Mouse (Mus musculus) WW6 (cell line): ENCODE results near the gene Boll.
A peak's percentile ranks its signal among the peaks of the same experiment; 100 is the strongest.
"Not testable (repeated sequence)": the region's sequence is repeated elsewhere in the genome, so short reads cannot be mapped to it uniquely, and the experiment has no call there.

Experiments
- DNase-seq: peaks from one replicate; pipeline ENCODE4 v3.0.0-alpha.2; 2013; ENCODE audit warnings: low read depth, low spot score

Boll gene

DNA sequence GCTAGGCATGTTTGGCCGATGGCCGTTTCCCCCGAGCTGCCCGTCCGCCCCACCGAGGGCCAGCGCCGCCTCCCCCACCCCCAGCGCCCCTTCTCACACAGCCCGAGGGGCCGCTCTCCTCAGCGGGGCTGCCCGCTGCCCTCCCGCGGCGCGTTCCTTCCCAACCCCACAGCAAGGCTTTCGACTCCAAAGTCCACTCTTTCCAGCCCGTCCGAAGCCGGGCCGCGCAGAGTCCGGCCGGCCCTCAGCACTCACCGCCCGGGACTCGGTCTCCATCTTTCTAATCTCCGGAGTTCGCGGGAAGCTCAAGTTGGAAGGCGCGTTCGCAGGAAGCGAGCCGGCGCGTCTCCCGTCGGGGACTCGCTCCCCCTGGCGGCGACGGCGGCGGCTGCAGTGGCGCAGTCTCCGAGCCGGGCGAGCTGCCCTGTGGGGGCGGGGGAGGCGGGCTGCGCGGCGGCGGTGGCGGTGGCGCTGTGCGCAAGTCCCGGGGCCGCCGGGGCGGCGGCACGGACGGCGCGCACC, at the start of gene Boll:
Boll (minus strand) TSS at position 426 of the 522 bp plus-strand sequence.
- DNase-seq = no peak

DNA sequence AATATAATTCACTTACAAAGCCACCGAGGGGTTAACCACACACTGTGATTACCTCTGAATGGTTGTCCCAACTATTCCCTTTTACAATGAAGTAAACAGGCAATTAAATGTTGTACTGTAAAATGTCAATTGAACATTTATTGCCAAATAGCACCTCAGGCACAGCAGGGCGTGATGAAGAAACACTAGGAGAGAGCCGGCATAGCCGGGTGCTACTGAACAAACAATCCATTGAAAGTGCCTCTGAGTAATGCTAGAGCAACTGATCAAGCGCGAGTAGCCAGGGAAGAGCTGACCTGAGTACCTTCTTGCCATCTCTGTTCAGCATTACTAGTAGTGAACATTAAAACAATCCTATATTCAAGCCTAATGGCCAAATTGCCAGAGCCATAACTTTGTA, 49.3 kb upstream of the Boll start:
- DNase-seq = no peak

DNA sequence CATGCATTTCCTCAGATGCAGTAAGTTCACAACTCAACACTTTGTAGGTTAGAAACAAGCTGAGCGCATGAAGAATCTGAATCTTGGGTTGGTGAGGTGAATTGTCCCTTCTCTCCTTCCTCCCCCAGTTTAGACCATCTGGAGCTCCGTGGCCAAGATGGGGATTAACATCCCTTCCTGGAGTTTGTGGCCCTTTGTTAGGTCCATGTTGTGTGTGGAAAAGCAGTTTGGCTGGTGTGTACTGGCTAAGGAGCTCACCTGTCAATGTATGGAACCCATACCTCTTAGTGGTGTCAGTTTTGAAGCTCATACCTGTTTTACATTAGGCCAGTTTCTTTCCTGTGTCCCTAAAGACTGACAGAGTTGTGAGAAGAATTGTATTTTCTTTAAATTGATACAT, 47.8 kb upstream of the Boll start:
- no peak for DNase-seq

DNA sequence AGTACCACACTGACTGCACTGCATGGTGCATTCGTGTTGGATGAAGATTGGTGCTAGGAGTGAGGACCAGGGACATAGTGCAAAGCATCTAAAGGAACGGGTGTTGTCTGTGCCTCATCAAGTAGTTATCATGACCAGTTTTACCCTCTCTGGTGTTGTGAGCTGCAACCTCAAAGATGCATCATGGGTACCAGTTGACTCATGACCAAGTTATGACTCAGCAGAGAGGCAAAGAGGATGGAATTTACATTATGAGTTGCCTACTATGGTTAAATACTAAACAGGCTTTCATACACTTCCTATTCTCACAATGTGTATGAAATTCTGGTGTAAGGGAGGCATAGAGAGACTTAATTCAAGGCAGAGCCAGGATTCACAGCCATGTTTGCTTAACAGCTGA, 47.4 kb upstream of the Boll start:
- DNase-seq = no peak

DNA sequence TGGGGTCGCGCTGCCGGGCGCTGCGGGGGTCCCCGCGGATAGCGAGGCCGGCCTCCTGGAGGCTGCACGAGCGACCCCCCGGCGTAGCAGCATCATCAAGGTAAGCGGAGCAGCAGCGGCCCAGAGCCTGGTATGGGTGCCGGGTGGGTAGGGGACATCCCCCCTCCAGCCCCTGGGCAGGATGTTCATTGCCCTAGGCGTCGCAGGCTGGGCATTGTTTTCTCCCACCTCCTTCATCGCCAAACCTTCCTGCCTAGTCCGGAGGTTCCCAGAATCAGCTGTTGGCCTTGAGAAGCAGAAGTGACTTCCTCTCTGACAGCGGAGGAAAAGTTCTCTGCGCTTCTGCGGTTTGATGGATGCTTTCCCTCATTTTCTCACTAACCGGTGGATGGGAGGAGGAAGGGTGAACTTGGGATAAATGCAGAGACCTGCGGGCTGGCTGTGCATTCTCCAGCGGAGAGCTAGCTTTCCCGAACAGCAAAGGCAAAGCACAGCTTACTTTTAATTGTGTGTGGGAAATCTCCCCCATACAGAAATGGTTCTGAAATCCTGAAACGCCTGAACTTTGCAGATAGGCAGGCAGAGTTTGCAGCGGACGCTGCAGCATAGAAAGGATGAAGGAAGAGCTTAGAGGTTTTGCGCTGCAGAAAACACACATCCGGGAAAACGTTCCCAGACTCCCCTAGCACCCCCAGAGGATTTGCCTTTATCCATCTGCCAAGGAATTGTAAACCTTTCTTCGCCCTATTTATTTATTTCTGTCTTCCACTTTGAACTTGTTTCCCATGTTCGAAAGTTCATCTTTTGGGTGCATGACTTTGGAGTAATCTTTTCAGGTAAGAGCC, 43.5 kb upstream of the Boll start:
- DNase-seq = no peak

DNA sequence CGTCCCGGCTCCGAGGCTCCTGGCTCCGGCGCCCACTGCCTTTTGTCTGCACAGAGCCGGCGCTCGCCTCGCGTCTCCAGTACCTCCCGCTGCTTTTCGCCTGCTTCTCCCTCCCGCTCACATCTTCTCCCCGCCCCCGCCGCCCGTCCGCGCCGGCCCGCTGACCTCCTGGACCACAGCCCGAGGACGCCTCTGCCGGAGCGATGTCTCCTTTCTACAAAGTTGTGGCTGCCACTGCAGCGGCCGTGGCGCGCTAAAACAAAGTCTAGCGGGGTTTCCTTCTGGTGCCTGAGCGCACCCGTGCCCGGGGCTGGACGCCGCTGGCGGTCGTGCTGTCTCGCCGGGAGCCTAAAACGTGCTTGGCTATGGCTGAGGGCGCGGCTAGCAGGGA, 42.7 kb upstream of the Boll start:
- DNase-seq = no peak

DNA sequence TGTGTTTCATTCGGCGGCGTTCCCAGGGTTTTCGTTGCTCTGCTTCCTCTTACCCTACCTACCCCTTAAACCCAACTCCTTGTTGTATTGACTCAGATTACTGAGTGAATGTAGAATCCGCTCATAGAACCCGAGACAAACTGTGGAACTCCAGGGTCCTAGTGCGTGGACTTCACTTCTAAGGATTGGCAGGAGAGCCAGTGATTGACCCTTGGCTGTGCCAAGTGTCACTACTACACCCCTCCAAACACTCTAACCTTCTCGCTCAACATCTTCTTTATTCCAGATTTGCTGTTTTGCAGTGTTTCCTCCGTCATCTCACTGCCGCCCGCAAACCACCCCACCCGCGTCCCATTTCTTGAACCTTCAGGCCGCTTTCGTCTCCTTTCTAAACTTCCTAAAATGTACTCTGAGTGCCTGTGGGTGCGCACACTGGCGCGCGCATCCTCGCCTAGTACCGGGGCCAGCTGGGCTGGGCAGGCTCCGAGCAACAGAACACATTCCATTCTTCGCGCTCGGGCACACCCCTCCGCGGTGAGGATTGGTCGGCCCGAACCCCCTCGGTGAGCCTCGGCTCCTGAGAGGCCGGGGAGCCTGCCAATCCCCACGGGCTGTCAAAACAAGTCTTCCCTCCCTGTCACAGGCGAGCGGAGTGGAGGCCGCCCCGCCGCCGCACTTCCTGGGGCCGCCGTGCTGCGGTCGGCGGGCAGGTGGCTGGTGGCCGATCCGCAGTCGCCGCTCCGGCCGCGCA, 42.2 kb upstream of the Boll start, which contains the start of gene Plcl1:
Plcl1 (plus strand) TSS at position 650 of the 751 bp plus-strand sequence.
- DNase-seq = peak; percentile 70

DNA sequence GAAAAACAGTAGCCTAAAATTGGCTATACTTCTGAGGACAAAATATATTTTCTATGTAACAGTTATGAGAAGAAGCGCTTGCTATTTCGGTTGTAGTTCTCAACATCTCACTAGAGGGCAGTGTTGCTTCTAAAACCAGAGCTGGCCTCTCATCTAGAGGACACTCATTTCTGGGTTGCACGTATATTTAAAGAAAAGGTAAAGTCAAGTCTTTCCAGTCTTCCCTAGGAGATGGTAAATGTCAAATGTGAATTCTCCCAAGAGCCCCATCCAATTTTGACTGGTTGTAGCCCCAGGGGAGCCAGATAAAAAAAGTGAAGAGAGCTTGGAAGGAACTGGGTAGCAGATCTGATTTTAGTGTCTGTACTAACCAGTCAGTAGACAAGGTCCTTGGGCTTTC, 41.2 kb upstream of the Boll start:
- DNase-seq = no peak

DNA sequence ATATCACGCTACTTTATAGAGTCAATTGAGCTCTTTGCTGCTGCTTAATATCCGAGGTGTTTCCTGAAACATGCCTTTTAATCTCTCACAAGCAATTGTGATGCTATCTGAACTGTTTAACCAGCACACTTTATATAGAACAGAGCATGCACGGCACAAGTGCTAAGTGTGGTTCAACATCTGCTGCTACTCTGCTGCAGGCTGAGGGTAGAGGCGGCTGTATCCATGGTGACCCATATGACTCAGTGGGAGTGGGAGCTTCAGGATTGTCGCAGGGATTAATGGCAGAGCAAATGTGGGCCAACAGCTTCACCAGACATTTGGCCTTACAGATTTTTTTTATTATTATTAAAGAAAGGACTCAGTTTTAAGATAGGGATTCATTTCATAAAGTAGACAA, 36.6 kb upstream of the Boll start:
- DNase-seq = no peak

DNA sequence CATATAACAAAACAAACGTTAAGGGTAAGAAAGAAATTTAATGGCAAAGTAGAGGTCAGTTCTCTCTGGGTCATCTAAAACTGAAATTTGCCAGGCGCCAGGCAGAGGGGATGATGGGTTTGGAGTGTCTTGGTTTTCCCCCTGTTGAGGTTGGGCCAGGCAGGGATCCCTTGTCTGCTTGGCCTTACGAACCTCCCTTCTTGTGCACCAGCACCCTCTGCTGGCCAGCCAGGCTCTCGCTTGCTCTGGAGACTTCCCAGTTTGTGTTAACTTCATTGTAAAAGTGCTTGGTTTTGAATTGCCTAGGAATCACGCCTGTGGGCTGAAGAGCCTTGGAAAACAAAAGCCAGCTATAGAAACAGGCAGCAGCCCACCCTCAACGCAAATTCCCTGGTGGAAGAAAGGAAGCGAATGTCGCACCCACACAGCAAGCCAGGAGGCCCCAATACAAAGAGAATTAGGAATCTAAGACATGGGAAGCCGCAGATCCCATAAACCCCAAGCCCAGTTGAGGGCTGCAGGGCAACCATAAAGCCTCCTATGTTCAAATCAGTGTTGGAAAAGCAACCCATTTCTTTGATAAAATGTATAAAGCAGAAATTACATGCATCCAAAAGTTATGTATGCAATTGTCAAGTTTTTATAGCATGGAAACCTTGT, 20.0 kb upstream of the Boll start:
- DNase-seq = no peak

DNA sequence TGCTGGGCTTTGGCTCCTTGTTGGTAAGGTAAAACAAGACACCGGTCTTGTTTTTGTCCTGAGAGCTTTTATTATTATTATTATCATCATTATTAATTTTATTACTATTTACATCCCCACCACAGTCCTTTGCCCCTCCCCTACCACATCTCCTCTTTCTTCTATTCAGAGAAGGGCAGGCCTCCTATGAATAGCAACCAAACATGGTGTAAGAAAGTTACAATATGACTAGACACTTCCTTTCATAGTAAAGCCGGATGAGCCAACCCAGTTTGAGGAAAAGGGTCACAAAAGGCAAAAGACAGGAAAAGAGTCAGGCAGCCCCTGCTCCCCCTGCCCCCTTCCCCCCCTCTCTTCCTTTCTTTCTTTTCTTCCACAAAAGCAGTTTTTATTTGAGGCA, 17.3 kb upstream of the Boll start:
- DNase-seq = no peak

DNA sequence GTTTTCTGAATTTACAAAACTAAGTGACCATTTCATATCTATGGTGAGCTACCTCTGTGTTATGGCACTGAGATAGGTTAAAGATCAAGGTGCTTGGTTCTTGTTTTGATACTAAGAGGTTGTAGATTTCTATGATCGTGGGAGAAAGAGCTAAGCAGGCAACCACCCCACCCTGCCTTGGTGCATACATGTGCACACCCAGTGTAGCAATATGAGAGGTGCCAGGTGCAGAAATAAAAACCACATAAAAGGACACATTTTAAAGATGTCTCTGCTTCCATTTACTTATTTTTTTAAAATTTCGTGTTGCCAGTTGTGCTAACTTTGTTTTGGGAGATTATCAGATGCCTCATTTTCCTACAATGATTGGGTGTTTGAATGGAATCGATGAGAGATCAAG, 9.4 kb upstream of the Boll start:
- no peak for DNase-seq

DNA sequence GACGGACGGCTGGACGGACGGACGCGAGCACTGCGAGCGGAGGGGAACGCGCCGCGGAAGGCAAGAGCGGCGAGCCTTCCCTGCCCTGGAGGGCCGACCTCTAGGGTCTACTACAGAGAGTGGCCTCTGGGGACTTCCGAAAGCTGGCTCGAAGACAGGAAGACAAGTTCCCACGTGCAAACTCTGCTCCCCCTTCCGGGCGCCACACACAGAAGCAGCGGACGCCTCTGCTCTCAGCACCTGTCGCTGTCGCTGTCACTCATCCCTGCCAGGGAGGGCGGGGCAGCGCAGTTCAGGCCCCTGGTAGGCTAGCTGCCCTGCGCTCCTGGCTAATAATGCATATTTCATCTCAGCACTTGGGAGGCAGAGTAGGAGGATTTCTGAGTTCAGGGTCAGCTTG, 317 bp upstream of the Boll start:
- DNase-seq = no peak

DNA sequence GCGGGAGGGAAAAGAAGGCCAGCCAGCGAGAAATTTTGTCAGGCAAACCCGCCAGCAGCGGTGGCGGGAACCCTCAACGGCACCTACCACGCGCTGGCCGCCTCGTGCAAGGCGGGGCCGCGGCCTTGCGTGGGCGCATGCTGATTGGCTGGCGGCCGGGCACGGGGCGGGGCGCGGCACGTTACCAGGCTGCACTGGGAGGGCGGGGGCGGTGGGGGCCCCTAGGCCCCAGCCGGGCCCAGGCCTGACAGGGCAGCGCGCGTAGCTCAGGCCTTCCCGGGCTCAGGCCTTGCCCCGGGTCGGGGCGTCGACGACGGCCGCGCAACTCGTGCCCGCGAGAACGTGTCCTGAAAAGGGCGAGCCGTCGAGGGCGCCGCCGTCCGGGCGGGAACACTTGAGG, 635 bp downstream of the Boll start:
- no peak for DNase-seq

DNA sequence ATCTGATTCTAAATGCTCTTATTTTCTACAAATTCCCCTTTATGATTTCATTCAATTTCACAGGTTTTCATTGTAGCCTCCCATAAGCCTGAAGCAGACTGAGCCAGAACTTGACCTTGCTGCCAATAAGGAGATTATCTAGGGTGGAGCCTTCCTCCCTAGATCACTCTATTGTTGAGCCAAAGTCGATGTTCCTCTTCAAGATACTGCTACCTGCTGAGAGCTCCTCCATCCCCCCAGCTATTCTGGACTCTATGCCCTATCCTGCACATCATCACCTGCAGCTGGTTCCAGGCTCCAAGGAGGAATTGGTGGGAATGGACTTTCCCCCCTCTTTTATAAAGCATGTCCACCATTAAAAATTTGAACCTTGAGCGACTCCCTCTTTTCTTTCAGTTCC, 11.4 kb downstream of the Boll start:
- peak; percentile 18 for DNase-seq

DNA sequence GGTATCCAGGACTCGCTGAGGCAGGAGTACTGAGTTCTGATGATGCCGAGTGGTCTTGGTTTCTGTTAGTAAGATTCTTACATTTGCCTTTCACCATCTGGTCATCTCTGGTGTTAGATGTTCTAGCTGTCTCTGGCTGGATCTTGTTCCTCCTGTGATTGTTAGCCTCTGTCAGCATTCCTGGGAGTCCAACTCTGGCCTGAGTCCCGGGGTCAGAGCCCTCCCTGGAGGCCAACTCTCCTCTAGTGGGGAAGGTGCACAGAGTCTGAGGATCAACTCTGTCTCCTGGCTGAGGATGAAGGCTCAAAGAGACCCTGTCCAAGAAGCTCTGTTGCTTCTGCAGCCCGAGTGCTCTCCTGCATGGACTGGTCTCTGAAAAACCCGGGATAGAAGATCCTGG, 37.8 kb downstream of the Boll start:
- not testable (repeated sequence) for DNase-seq

DNA sequence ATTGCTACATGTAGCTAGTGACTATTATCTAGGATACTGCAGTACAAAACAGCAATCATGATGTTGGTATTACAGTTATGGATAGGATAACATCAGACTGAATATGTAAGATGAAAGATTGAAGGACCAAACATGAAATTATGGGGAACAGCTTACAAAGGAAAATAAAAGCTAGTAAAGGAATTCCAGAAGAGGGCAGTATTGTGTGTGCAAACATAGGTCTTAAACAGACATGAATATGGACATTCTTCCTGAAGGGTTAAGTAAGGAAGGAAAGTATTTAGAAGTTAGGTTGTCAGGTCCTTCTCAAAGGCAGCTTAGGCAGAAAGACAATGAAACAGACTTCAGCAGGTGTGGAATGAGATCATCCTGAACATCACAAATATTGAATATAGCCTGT, 62.2 kb downstream of the Boll start:
- no peak for DNase-seq

DNA sequence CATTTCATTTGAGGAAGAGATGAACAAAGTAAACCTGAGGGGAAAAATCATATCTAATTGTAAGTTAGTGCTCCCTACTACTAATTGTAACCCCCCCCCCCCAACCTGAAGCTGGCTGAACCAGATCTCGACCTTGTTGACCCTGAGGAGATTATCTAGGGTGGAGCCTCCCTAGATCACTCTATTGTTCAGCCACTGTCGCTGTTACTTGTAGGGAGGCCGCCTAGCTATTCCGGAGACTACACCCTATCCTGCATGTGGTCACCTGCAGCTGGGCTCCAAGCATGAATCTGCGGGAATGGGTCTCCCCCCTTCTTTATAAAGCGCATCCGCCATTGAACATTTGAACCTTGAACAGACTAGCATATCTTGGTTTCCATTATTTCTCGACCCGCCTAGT, 84.2 kb downstream of the Boll start:
- peak; percentile 18 for DNase-seq

DNA sequence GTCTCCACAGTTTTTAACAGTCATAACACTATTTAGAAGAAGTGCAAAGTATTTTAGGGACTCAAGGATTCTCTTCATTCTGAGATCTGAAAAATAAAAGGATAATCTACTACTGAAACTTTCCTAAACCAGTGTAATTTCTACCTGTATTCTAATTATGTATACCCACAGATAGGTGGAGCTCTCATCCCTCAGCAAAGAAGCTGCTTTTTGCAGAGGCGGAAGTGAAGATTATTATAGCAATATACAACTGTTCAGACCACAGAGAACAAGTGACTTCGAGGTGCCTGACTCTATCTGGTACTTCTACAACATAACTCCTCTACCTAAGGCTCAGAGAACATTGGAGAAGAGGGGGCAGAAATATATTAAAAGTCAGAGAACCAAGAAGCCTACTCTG, 97.8 kb downstream of the Boll start:
- no peak for DNase-seq

DNA sequence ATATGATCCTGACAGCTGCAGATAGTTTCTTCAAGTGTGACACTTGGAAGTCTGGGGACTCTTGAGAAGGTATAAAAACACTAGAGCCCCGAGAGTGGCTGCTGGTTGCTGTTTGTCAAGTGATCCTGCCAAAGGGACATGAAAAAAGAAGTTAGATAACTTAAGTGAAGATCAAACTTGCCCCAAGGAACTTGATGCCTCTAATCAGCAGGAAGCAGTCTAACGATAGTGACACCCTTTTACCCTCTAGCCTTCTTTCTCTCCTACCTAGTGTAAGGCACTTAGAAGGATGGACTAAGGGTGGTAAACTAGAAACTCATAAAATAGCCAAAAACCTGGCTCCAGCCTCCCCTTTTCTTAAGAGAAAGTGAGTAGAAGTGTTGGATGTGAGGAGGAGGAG, 98.9 kb downstream of the Boll start:
- DNase-seq = no peak

DNA sequence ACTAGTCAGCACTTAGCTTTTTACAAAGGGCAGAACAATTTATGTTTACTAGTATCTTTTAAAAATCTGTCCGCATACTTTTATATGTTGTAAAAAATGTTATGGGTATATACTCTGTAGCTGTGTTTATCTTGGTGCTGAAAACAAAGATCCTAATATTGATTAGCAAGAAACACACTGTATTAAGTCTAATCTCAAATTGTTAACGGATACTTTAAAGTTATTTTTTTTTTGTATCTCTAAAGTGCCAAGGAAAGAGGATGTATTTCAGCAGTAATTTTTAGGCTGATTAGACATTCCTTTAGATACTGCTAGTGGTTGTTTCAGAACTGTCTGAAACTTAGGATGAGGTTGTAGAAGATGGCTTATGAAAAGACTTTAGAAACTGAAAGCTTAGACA, 116.9 kb downstream of the Boll start:
- no peak for DNase-seq

DNA sequence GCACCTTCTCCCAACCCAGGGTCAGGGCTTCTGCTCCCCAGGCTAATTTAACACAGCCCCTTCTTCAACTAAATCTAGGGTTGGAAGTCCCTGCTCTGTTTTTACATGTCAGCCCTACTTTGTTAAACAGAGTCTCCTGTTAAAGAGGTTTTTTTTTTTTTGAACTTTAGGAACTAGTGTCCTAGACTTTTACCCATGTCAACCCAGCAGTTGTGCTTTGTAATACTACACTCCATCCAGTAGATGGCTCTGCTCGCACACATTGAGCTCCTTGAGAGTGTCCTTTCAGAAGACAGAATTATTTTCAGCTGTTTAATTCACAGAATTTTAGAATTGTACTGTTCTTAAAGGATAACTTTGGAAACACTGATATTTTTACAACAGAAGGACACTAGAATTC, 124.0 kb downstream of the Boll start:
- DNase-seq = no peak
